Mouse (Mus musculus): ENCODE results near the gene Ccdc50.

GRCm38 (mm10) chr16:27390306-27390705 is 1.6 kb downstream of the Ccdc50 start:
- TF ChIP-seq CTCF (IDR thresholded peaks at IDR 0.05; ENCODE audit: control insufficient read depth, insufficient read depth, insufficient replicate concordance, low read depth, low read length) (no peak), POLR2A (IDR thresholded peaks at IDR 0.05; ENCODE audit: control insufficient read depth, low read depth, low read length) (no peak)

All from testis, adult 2 months (tissue).